Mouse (Mus musculus) limb, embryonic 12.5 days (tissue): Measurements from ENCODE around the gene Psd. TPM values are rescaled to one million over a fixed set of nuclear protein-coding genes. Genes with fewer than 3 reads are reported as not detected.

Source experiments
- ATAC-seq: fragments of 200-750 bp; cut with Nextera tagmentation; 2 replicates; pipeline ENCODE4 v1.8.0; 2017; ENCODE audit warnings: low read depth, moderate TSS enrichment; ENCODE audit not compliant: insufficient number of reproducible peaks, insufficient read depth, low FRiP score, low TSS enrichment
- H3K27ac ChIP-seq: fragments of 300-500 bp; sonication (generic); 2 replicates; pipeline ENCODE4 v1.5.1; 2016; ENCODE audit warnings: mild to moderate bottlenecking, moderate library complexity
- H3K27me3 ChIP-seq: fragments of 300-500 bp; sonication (generic); 2 replicates; pipeline ENCODE4 v1.6.1; 2016; ENCODE audit warnings: mild to moderate bottlenecking, moderate library complexity
- H3K36me3 ChIP-seq: fragments of 300-500 bp; sonication (generic); 2 replicates; pipeline ENCODE4 v1.6.1; 2016; ENCODE audit warnings: mild to moderate bottlenecking, moderate library complexity
- H3K4me1 ChIP-seq: fragments of 300-500 bp; sonication (generic); replicated peaks from 2 replicates; pipeline ENCODE4 v1.6.1; 2016
- H3K4me2 ChIP-seq: fragments of 300-500 bp; sonication (generic); 2 replicates; pipeline ENCODE4 v1.6.1; 2016; ENCODE audit warnings: mild to moderate bottlenecking, moderate library complexity
- H3K4me3 ChIP-seq: fragments of 300-500 bp; sonication (generic); replicated peaks from 2 replicates; pipeline ENCODE4 v1.5.1; 2016; ENCODE audit warnings: mild to moderate bottlenecking
- H3K9ac ChIP-seq: fragments of 300-500 bp; sonication (generic); replicated peaks from 2 replicates; pipeline ENCODE4 v1.6.1; 2016; ENCODE audit warnings: mild to moderate bottlenecking, moderate library complexity
- H3K9me3 ChIP-seq: fragments of 300-500 bp; sonication (generic); 2 replicates; pipeline ENCODE4 v1.6.1; 2016; ENCODE audit warnings: mild to moderate bottlenecking, moderate library complexity
- WGBS: fragments of 180-500 bp; shearing (Covaris S2); methylation state at CpG from one replicate; pipeline ENCODE4 v1.1.7; 2016; 5-methylcytosine and 5-hydroxymethylcytosine counted together
- polyA plus RNA-seq: library from polyadenylated mRNA; unstranded; fragments of >200 nt; fragmentation: Nextera tagmentation; extraction: Ambion mirVana; gene quantifications from 2 replicates; pipeline ENCODE4 v1.2.1, GENCODE M21; 2016

The Psd gene
- polyA plus RNA-seq, 1 experiment from 2014 or later: 3.0 TPM

GRCm38 (mm10) chr19:46356701-46357138 lies 29.8 kb upstream of the Psd start:
- peak overlapping the region; percentile 52 for H3K4me3 ChIP-seq
- H3K27ac ChIP-seq: no peak overlapping the region
- WGBS: under 1% methylated on average over 29 of the region's 29 CpGs
- ATAC-seq: peak; percentile 63; the same call in 1 of the 2 replicates
- peak overlapping the region; percentile 84 for H3K4me2 ChIP-seq
- H3K27me3 ChIP-seq: peaks cover 28% of the 10 kb centered on the region
- H3K9me3 ChIP-seq: no peaks in the 10 kb centered on the region
- peaks cover 11% of the 10 kb centered on the region; the same call in 1 of the 2 replicates for H3K4me1 ChIP-seq
- H3K9ac ChIP-seq: peak overlapping the region; percentile 60
- H3K36me3 ChIP-seq: no peaks in the 10 kb centered on the region

DNA sequence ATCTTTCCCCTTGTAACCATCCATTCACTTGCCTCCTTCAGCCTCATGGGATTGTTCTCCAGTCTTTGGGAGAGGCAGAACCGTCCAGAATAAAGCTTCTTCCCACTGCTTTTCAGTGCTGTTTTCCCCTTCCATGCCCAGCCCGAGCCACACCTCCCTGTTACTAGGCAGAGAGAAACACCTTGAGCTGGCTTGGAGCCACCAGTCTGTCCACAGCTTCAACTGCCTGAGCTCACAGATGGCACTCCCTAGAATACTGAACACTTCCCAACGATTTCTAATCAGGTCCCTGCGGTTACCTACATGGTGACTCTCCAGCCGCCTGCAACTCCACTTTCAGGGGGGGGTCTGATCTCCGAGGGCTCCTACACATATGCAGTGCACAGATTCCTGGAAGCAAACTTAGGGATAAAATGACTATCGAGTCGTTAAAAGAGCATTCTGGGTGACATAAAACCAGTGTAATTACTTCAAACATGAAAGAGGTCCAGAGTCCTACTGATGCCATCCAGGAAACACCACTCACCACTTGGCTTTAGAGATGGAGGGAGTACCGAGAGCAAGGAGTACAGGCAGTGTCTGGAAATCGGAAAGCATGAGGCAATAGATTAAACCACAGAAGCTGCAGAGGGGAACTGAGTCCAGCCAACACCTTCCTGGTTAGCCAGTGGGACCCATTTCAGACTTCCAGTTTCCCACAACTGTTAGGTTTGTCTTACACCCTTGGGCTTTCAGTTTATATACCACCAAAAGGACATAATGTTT lies 23.4 kb upstream of the Psd start, which contains the start of gene 2310034G01Rik:
2310034G01Rik (minus strand) TSS at position 135 of the 765 bp plus-strand sequence.
- Histone ChIP-seq H3K27ac (peak within 1 kb of the TSS; percentile 85), H3K27me3 (peaks cover 21% of the 10 kb centered on the region), H3K9me3 (no peaks in the 10 kb centered on the region), H3K4me1 (peaks cover 15% of the 10 kb centered on the region), H3K36me3 (no peaks in the 10 kb centered on the region), H3K9ac (peak within 1 kb of the TSS; percentile 85), H3K4me3 (peak within 1 kb of the TSS; percentile 66), H3K4me2 (peak within 1 kb of the TSS; percentile 85)
- ATAC-seq: no peak
- 51% methylated on average over 10 of the region's 10 CpGs for WGBS

DNA sequence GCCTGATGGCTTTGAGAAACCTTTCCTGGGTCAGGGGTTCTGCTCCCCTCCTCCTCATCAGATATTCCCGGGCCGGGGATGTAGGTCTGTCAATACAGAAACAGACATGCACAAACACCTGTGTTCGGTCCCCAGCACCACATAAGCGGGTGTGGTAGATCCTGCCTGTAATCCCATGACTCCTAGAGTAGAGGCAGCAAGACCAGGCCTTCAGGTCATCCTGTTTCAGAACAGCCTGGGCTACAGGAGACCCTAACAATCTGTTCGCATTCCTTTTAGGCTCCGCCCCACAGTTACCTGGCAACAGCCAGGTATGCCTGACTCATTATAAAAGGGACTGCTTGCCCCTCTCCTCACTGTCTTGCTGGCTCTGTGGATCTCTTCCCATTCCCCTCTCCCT lies 22.6 kb upstream of the Psd start:
- peak overlapping the region; percentile 85 for H3K4me2 ChIP-seq
- 0 out of 2 replicates have a peak, but pooled peaks have one; percentile 40 for ATAC-seq

DNA sequence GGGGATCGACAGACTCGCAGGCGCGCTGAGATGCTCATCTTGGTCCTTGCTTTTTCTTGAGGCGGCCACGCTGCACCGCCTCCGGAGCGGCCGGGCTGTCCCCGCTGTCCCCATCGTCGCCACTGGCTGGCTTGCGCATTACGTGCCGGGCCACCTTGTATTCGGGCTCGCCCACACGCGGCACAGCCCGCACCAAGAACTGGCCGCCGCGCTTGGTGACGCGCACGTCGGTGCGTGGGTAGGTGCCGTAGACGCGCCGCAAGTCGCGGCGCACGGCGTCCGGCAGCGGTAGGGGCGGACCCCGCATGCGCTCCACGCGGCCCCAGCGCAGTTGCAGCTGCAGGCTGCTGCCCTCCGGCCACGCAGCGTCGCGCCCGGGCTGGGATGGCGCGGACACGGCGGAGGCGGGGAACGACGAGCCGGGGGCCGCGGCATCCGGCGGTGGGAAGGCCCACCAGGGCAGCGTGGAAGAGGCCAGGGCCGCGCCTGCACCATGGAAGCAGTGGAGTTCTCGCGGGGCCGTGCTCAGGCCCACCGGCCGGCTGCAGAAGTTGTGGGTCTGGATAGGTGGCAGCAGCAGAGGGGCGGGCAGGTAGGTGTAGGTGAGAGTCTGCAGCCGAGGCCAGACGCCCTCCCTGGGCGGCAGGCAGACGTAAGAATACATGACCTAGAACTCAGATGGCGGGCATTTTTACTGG lies 22.0 kb upstream of the Psd start:
- Histone ChIP-seq H3K27me3 (peaks cover 34% of the 10 kb centered on the region), H3K36me3 (no peaks in the 10 kb centered on the region), H3K9ac (peak overlapping the region; percentile 85), H3K27ac (peak overlapping the region; percentile 85), H3K4me1 (peaks cover 15% of the 10 kb centered on the region), H3K4me2 (peak overlapping the region; percentile 85), H3K4me3 (peak overlapping the region; percentile 66), H3K9me3 (no peaks in the 10 kb centered on the region)
- WGBS: under 1% methylated on average over 77 of the region's 78 CpGs
- peak; percentile 75 for ATAC-seq

More for the DNA sequence above, 22.6 kb upstream of the Psd start:
- H3K27ac ChIP-seq: peak overlapping the region; percentile 85; the same call in 1 of the 2 replicates
- 27% methylated on average over 6 of the region's 6 CpGs for WGBS
- no peaks in the 10 kb centered on the region for H3K9me3 ChIP-seq
- H3K27me3 ChIP-seq: peaks cover 29% of the 10 kb centered on the region
- H3K4me1 ChIP-seq: peaks cover 15% of the 10 kb centered on the region
- no peaks in the 10 kb centered on the region for H3K36me3 ChIP-seq
- peak overlapping the region; percentile 85 for H3K9ac ChIP-seq
- peak overlapping the region; percentile 66 for H3K4me3 ChIP-seq

GRCm38 (mm10) chr19:46347936-46348668 lies 21.1 kb upstream of the Psd start:
- H3K9me3 ChIP-seq: no peaks in the 10 kb centered on the region
- H3K27ac ChIP-seq: peak overlapping the region; percentile 85
- peak overlapping the region; percentile 66 for H3K4me3 ChIP-seq
- H3K27me3 ChIP-seq: peaks cover 38% of the 10 kb centered on the region
- no peaks in the 10 kb centered on the region for H3K36me3 ChIP-seq
- H3K9ac ChIP-seq: peak overlapping the region; percentile 85
- no peak for ATAC-seq
- H3K4me1 ChIP-seq: peaks cover 15% of the 10 kb centered on the region
- 33% methylated on average over 14 of the region's 14 CpGs for WGBS
- peak overlapping the region; percentile 85 for H3K4me2 ChIP-seq

DNA sequence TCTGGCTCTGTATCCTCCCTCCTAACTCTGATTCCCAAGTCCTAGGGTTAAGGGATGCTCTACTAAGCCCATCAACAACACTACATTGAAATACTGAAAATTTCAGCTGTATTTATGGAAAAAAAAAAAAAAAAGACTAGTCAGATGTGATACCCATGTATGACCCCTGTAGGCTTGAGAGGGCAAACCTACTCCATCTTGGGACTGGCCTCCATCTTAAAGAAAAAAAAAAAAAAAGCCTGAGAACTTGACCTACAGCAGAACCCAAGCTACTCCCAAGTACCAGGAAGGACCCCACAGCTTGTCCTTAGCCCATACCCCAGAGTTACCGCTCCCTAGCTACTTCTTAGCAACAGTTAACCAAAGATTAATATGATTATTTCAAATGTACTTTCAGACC lies 20.2 kb upstream of the Psd start:
- H3K4me1 ChIP-seq: peaks cover 15% of the 10 kb centered on the region
- peaks cover 38% of the 10 kb centered on the region for H3K27me3 ChIP-seq
- H3K36me3 ChIP-seq: no peaks in the 10 kb centered on the region
- H3K9me3 ChIP-seq: no peaks in the 10 kb centered on the region
- no peak overlapping the region for H3K9ac ChIP-seq
- H3K4me2 ChIP-seq: no peak overlapping the region
- WGBS: 100% methylated on average over 1 of the region's 1 CpGs
- ATAC-seq: no peak
- H3K4me3 ChIP-seq: no peak overlapping the region
- no peak overlapping the region for H3K27ac ChIP-seq

DNA sequence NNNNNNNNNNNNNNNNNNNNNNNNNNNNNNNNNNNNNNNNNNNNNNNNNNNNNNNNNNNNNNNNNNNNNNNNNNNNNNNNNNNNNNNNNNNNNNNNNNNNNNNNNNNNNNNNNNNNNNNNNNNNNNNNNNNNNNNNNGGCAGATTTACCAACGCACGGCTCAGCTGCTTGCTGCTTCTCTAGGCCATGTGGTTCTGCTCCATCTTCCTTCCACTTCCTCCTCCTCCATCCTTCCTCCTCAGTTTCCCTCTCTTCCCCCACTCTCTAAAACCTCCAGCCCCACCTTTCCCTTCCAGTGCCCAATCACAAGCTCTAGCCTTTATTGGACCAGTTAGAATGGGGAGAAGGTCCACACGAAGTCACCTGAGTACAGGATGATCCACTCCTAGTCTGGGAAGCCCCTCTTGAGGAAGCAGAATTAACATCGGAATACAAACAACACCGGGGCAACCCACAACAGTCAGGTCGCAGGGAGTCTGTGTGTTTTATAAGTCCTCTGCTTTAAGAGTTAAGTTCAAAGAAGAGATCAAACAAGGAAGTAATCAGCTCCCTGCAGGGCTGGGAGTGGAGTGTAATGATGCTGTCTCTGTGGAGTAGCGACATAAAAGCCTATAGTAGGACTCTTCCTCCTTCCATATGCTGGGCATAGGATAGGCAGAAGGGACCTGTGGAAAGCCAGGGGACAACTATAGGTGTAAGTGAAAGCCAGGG lies 17.9 kb upstream of the Psd start:
- Histone ChIP-seq H3K4me1 (peaks cover 10% of the 10 kb centered on the region), H3K4me3 (no peak overlapping the region), H3K36me3 (no peaks in the 10 kb centered on the region), H3K4me2 (no peak overlapping the region), H3K27me3 (peaks cover 33% of the 10 kb centered on the region), H3K9ac (no peak overlapping the region), H3K27ac (no peak overlapping the region), H3K9me3 (no peaks in the 10 kb centered on the region)
- ATAC-seq: no peak
- WGBS: 10% methylated on average over 7 of the region's 7 CpGs

DNA sequence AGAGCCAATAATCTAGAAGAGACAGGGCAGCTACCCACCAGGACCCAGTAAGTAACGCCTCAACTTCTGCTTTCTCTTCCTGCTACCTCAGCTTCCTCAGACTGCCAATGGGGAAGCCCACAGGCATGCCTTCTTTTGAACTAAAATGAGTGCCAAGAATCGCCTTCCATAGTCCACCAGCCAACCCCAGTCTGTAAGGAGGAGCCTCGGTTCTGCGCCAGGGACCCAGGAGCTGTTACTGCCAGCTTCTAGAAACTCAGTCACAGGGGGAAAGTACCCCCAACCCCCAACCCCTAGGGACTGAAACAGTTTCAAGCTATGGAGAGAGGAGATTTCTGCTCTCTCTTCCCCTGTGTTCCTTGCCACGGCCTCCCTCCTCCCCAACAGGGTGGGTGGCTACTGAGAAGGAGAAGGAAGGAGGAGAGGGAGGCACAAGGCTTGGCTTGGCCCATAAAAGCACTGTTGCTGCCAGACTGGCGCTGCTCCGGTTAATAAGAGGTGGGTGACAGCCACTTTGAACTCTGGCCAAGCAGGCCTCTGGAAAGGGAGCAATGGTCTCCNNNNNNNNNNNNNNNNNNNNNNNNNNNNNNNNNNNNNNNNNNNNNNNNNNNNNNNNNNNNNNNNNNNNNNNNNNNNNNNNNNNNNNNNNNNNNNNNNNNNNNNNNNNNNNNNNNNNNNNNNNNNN lies 12.5 kb upstream of the Psd start:
- H3K9ac ChIP-seq: no peak overlapping the region

GRCm38 (mm10) chr19:46338942-46339286 lies 12.0 kb upstream of the Psd start:
- peak; percentile 34; the same call in 1 of the 2 replicates for ATAC-seq
- Histone ChIP-seq H3K4me3 (peak overlapping the region; percentile 71), H3K27ac (no peak overlapping the region), H3K4me2 (peak overlapping the region; percentile 39), H3K4me1 (peaks cover 7% of the 10 kb centered on the region), H3K9ac (no peak overlapping the region), H3K27me3 (peaks cover 13% of the 10 kb centered on the region; the same call in 1 of the 2 replicates), H3K36me3 (no peaks in the 10 kb centered on the region), H3K9me3 (no peaks in the 10 kb centered on the region)
- WGBS: 54% methylated on average over 6 of the region's 6 CpGs

More for the DNA sequence above, 12.5 kb upstream of the Psd start:
- Histone ChIP-seq H3K36me3 (no peaks in the 10 kb centered on the region), H3K4me2 (peak overlapping the region; percentile 39; the same call in 1 of the 2 replicates), H3K27me3 (peaks cover 16% of the 10 kb centered on the region; the same call in 1 of the 2 replicates), H3K9me3 (no peaks in the 10 kb centered on the region), H3K27ac (no peak overlapping the region), H3K4me1 (peaks cover 7% of the 10 kb centered on the region), H3K4me3 (no peak overlapping the region)
- no peak for ATAC-seq
- 72% methylated on average over 7 of the region's 7 CpGs for WGBS
